ENCODE assay signal across 21 mouse cellular contexts in the genomic region with DNA sequence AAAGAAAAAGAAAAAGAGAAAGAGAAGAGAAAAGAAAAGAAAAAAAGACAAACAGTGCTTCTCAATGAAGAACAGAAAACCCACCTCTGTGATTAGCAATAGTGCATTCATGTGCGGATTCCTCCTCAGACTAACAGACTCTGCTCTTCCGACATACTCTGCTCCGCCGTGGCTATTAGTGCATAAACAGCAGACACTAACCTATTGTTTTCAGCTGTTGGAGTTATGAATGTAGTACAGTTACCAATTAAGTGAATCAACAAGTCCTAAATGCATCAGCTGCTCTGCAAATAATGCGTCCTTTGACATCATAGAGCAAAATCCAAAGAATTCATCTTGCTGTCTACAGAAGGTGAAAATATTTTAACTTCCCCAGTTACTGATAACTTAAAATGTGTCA.
"Had no signal": no experiment of that assay in that cellular context is flagged by ENCODE, and none has a peak within 500 bp of the region (broad histone marks: within the 10 kb centered on the region; RNA-seq: fewer than 3 reads in every experiment).

No protein-coding gene starts in this region.

- H3K9ac ChIP-seq: limb, embryonic 12.5 days; limb, embryonic 15.5 days; liver, embryonic 14.5 days; liver, postnatal 0 days; lung, embryonic 14.5 days; midbrain, embryonic 12.5 days; midbrain, embryonic 15.5 days; neural tube, embryonic 12.5 days; neural tube, embryonic 15.5 days had no signal

- H3K4me2 ChIP-seq: limb, embryonic 12.5 days; limb, embryonic 15.5 days; liver, embryonic 11.5 days; lung, embryonic 14.5 days; midbrain, embryonic 12.5 days; midbrain, embryonic 15.5 days; neural tube, embryonic 12.5 days; neural tube, embryonic 15.5 days had no signal

- H3K9me3 ChIP-seq: limb, embryonic 12.5 days; limb, embryonic 15.5 days; megakaryocyte, embryonic 14.5 days; midbrain, embryonic 12.5 days; midbrain, embryonic 15.5 days; neural tube, embryonic 12.5 days; neural tube, embryonic 15.5 days had no signal

- ATAC-seq: liver, postnatal 0 days; lung, postnatal 0 days; midbrain, embryonic 15.5 days had no signal

- H3K27ac ChIP-seq: kidney, postnatal 0 days; left cerebral cortex, adult 2 months; limb, embryonic 12.5 days; limb, embryonic 15.5 days; liver, embryonic 14.5 days; macrophage; midbrain, embryonic 12.5 days; midbrain, embryonic 15.5 days; neural tube, embryonic 12.5 days; neural tube, embryonic 15.5 days had no signal

- H3K4me3 ChIP-seq: left cerebral cortex, adult 2 months; limb, embryonic 12.5 days; limb, embryonic 15.5 days; megakaryocyte, embryonic 14.5 days; midbrain, embryonic 12.5 days; midbrain, embryonic 15.5 days; neural tube, embryonic 12.5 days; neural tube, embryonic 15.5 days had no signal

- H3K36me3 ChIP-seq: limb, embryonic 12.5 days; limb, embryonic 15.5 days; midbrain, embryonic 12.5 days; midbrain, embryonic 15.5 days; neural tube, embryonic 12.5 days; neural tube, embryonic 15.5 days had no signal

- H3K27me3 ChIP-seq: limb, embryonic 12.5 days; limb, embryonic 15.5 days; megakaryocyte, embryonic 14.5 days; midbrain, embryonic 15.5 days; neural tube, embryonic 12.5 days; neural tube, embryonic 15.5 days had no signal

- H3K4me1 ChIP-seq: limb, embryonic 15.5 days; midbrain, embryonic 15.5 days; neural tube, embryonic 12.5 days; neural tube, embryonic 15.5 days had no signal

- DNase-seq: kidney, adult 2 months; kidney, postnatal 36 days; layer of hippocampus, postnatal 36 days; left cerebral cortex, postnatal 4 days; liver, postnatal 0 days; lung, embryonic 14.5 days; thymus, adult 18-20 months; thymus, postnatal 36 days had no signal
